Mouse (Mus musculus) olfactory bulb, adult 2 months (tissue): Measurements from ENCODE around the gene Gm12216.

Experiments used
- CTCF ChIP-seq: fragments of 200-500 bp; IDR thresholded peaks from 2 replicates; pipeline ENCODE4 v1.5.1; 2012; ENCODE audit warnings: low read depth, mild to moderate bottlenecking, low read length, moderate library complexity; ENCODE audit not compliant: insufficient read depth
- POLR2A ChIP-seq: fragments of 200-500 bp; IDR thresholded peaks from 2 replicates; pipeline ENCODE4 v1.6.1; 2012; ENCODE audit warnings: mild to moderate bottlenecking, low read depth, low read length, moderate library complexity; ENCODE audit not compliant: insufficient read depth

DNA sequence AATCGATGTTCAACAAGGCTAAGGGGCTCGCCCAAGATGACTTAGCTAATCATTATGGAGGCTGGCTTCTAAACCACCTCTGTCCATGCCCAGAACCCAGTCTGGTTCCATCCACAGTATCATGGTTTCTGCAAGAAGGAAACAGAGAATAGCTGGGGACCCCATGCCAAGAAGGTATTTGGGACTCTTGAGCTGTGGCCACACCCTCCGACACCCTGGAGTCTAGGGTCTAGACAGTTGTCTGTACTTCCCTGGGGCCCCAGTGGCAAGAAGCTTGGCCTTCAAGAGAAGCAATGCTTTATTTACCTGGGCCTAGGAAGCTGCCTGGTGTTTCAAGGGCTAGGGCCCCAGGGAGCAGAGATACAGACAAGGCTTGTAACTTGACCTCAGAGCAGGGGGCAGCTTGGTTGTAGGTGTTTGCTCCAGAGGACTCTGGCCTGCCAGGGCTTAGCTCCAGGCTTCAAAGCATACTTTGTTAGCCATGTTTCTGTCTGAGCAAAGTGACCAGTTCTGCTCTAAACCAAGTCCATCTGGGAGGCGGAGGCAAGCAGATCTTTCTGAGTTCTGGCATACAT, 77.8 kb downstream of the Gm12216 start:
- TF ChIP-seq CTCF (no peak), POLR2A (no peak)
